Mouse (Mus musculus) monocyte, adult 5-6 weeks (primary cell): ENCODE results near the gene Krt76. TPM values are rescaled to one million over a fixed set of nuclear protein-coding genes. Genes with fewer than 3 reads are reported as not detected.

ENCODE experiments used
- ATAC-seq: fragments of 153-309, 156-312 bp; replicated peaks from 2 replicates; pipeline ENCODE4 v1.8.0; 2017; ENCODE audit warnings: mild to moderate bottlenecking; ENCODE audit not compliant: low TSS enrichment, insufficient number of reproducible peaks, severe bottlenecking, poor library complexity, low FRiP score
- total RNA-seq: library from RNA; stranded (forward); fragments of 200-1000, 200-491, 200-594 nt; gene quantifications from 3 replicates; pipeline ENCODE4 v1.2.3, GENCODE M21; 2017

The Krt76 gene
- not detected in 3 replicates for total RNA-seq

DNA sequence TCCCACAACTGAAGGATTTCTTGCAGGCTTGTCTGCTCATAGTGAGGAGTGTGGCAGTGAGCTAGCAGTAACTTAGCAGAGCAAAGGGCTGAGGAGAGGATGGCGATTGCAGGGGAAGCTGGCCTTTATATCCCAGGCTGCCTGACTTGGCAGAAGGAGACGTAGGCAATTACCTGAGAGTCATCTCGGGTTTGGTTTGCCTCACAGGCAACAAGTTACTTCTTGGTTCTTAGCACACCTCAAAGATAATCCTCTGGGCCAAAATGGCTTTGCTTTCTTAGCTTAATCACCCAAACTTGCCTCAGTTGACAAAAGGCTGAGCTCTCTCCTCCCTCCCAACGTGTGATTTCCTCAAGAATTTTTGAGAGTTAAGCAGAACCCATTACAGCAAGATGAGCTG, at the start of gene Krt76:
TSS of gene Krt76 (minus strand) at position 101 of the 400 bp plus-strand sequence.
- no peak for ATAC-seq

DNA sequence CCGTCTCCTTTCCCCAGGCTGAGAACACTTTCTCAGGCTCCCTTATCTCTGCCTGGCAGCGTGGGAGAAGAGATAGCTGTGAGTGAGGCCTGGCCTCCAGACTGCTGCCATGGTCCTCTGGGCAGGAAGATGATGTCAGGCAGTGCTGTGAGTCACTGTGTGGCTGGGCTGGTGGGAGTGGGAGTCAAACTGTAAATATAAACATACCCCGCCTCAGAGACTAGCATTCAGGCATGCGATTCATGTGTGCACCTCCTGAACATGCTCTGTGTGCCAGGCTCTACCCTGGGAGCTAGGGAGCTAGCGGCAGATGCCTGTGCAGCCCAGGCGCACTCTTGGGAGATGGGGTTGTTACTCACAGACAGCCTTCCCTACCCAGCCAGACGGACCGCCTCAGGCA, 49.2 kb upstream of the Krt76 start:
- ATAC-seq = no peak

- ATAC-seq = no peak
Measured at GRCm38 (mm10) chr15:101940274-101940829, 47.6 kb upstream of the Krt76 start, which contains the start of gene Krt79. Gene Krt79, minus strand, starts transcription at chr15:101940324.

GRCm38 (mm10) chr15:101938600-101939308, 46.0 kb upstream of the Krt76 start:
- no peak for ATAC-seq

- no peak for ATAC-seq
Measured at GRCm38 (mm10) chr15:101933024-101933423, 40.3 kb upstream of the Krt76 start.

DNA sequence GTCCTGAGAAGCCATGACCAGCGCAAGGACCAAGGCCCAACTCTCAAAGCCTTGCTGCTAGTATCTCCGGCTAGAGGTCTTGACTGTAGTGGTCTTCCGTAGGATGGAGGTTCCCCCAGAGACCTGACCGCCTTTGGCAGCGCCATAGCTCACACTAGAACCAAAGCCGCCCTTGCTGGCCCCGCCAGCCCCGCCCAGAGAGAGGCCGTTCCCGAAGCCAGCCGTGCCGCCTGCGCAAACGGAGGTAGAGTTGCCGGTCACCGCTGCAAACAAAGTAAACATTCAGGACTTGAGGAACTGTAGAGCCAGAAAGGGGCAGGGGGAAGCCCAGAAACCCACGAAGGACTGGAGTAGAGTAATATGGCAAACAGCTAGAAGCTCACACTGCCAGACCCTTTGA, 36.9 kb upstream of the Krt76 start:
- ATAC-seq = no peak

GRCm38 (mm10) chr15:101929087-101929486, 36.4 kb upstream of the Krt76 start:
- ATAC-seq = no peak

GRCm38 (mm10) chr15:101927340-101928080, 34.8 kb upstream of the Krt76 start:
- no peak for ATAC-seq

DNA sequence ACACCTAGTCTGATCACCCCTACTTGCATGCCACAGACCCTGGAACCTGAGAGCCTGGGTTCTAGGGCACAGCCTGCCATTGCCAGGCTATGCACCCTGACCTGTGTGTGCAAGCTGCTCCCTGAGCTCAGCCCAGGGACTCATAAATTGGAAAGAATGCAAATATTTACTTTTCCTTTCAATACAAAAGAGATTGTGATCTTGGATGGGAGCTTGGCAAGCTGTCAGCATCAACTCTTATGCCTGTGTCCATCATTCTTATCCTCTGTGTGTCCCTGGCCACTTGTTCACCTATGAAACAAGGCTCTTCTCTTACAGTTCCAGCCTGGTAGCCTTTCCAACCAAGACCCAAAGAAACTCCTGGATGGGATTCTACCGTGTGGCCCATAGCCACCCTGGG, 32.3 kb upstream of the Krt76 start:
- no peak for ATAC-seq

DNA sequence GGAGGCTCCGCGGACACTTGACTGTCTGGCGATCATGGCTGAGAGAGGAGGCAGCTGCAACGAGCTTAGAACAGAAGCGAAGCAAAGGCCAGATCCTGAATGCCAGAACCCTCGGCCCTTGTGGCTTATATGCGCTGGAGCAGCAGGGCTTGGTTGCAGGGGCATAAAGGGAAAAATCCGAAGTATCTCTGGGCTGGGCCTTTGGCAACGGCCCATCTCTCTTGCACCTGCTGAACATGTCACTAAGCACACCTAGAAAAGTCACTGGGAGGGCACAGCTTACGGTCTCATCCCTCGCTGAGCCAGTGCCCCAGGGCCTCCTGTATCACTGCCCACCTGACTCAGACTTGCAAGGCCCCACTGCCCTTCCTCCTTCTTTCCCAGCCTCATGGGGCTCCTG, 31.9 kb upstream of the Krt76 start, which contains the start of gene Krt4:
TSS of gene Krt4 (minus strand) at position 101 of the 400 bp plus-strand sequence.
- no peak for ATAC-seq

DNA sequence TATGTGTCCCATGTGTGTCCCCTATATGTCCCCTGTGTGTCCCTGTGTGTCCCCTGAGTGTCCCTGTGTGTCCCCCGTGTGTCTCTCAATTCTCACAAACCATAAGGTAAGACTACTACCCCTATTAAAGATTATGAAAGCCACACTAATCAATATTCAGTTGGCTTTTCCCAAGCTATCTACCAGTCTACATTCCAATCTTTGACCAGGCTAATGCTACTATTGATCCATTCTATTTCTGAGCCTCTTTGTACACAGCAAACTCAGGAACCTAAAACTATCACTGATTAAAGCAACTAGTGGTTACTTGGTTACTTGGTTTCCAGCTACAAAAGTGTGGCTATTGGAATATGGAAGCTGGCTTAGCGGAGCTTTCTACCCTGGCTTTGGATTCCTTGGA, 29.6 kb upstream of the Krt76 start:
- ATAC-seq = no peak

GRCm38 (mm10) chr15:101916072-101916471, 23.4 kb upstream of the Krt76 start:
- no peak for ATAC-seq

DNA sequence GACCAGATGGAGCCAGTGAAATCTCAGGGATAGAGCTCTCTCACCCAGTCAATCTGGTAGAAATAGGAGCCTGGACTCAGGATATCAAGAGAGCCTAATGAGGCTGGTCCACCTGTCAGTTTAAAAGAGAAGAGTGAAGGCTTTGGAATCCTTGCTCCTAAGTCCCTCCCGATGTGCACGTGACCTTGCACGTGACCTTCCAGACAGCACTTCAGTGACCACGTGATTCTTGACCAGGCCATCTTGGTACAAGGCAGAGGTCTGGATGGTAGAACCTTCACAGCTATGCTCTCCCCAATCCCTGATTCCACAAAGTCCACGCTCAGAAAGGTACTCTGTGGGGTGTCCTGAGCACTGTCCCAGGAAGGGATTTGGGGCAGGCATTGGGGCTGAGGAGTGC, 12.1 kb upstream of the Krt76 start:
- no peak for ATAC-seq

DNA sequence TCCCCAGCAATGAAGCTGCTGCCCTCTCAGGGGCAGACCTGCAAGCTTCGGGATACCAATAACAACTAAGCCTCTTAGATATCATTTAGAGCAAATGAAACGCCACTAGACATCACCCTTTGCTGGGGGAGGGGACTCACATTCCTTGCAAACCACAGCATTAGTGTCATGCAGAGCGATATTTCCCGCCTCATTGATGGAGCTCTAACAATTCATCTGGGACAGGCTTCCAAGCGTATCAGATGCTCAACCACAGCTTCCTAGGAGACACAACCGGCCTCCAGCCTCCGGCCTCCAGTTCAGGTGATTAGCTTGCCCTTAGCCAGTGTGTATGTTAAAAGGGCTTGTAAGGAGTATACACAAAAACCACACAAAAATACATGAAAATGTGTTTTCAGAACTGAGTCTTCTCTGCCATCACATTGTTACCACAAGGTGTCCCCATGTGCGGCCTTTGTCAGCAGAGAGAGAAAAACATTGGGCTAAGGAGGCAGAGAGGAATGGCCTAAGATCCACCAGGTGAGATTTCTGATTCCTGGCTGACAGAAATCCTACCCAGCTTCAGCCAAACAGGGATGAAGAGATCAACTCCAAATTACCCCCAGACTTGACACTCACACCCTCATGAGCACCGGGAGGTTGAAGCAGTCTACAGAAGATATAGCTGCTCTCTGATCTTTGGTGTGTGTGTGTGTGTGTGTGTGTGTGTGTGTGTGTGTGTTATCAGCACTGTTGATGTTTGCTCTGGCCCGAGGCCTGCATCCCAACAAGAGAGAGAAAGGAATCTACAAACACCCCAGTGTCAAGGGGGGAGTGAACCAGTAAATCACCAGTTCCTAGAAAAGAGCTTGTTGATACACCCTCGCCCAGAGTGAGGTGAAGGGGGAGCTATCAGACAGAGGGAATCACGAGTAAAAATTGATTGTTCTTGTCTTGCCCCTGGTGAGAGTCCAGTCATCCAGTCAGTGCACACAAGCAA, 9.7 kb upstream of the Krt76 start:
- ATAC-seq = no peak

- no peak for ATAC-seq
Measured at GRCm38 (mm10) chr15:101895216-101895615, 2.5 kb upstream of the Krt76 start.

DNA sequence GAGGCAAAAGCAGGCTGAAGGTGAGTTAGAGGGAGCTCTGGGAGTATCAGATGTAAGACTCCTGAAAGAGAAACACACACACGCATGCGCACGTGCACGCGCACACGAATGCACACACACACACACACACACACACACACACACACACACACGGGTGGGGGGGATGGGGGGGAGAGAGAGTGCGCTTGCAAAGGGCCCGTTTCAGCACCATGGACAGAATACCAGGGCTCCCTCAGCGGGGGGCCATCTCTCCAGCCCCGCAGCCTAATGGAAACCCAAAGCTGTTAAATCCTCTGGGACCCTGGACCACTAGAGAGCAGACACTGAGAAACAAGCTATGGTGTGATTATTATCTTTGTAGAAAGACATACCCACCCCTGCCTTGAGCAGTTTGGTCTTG, 12.9 kb downstream of the Krt76 start:
- no peak for ATAC-seq

GRCm38 (mm10) chr15:101878041-101878440, 14.7 kb downstream of the Krt76 start:
- no peak for ATAC-seq

- ATAC-seq = no peak
Measured at GRCm38 (mm10) chr15:101874383-101874782, 18.3 kb downstream of the Krt76 start.

GRCm38 (mm10) chr15:101873231-101873630, 19.5 kb downstream of the Krt76 start:
- no peak for ATAC-seq
